Mouse (Mus musculus) ES-E14 (cell line): ENCODE measurements at regions not wholly inside any gene's neighbourhood (a gene's known extent, or its start where the extent isn't known, plus 50 kb on each side); places are given as distances from the start of the nearest gene placed in this dataset.
"Not testable (repeated sequence)": the region's sequence is repeated elsewhere in the genome, so short reads cannot be mapped to it uniquely, and the experiment has no call there.

ENCODE experiments used
- DNase-seq: peaks from one replicate; pipeline ENCODE4 v3.0.0-alpha.2; 2013; ENCODE audit warnings: low read depth, low spot score
- H3K27ac ChIP-seq: 2 replicates; pipeline ENCODE4 v1.5.1; 2012; ENCODE audit warnings: low read depth, mild to moderate bottlenecking, low read length, moderate library complexity, mixed read lengths; ENCODE audit not compliant: poor library complexity, insufficient read depth, severe bottlenecking
- H3K36me3 ChIP-seq: 2 replicates; pipeline ENCODE4 v1.6.1; 2012; ENCODE audit warnings: mild to moderate bottlenecking, low read length, moderate library complexity, mixed read lengths; ENCODE audit not compliant: control insufficient read depth, poor library complexity, insufficient read depth, severe bottlenecking
- H3K4me1 ChIP-seq, 2 experiments: fragments of 150-350 bp in 1 of 2; sonication (generic) in 1 of 2; 2 replicates each; pipeline ENCODE4 v1.6.1; 2012; ENCODE audit warnings: low read length in 2 of 2, mild to moderate bottlenecking in 1 of 2, mixed read lengths in 1 of 2; ENCODE audit not compliant: control insufficient read depth in 2 of 2, insufficient read depth in 2 of 2, poor library complexity in 1 of 2
- H3K4me3 ChIP-seq, 2 experiments: fragments of 150-350 bp in 1 of 2; sonication (generic) in 1 of 2; 2 replicates each; pipeline ENCODE4 v1.5.1; 2012; ENCODE audit warnings: low read length in 2 of 2, low read depth in 1 of 2, mild to moderate bottlenecking in 1 of 2, mixed read lengths in 1 of 2; ENCODE audit not compliant: insufficient read depth in 1 of 2, poor library complexity in 1 of 2, severe bottlenecking in 1 of 2
- H3K9ac ChIP-seq: 2 replicates; pipeline ENCODE4 v1.6.1; 2012; ENCODE audit warnings: low read depth, mild to moderate bottlenecking, low read length, mixed read lengths; ENCODE audit not compliant: poor library complexity, insufficient read depth, severe bottlenecking
- H3K9me3 ChIP-seq: fragments of 150-350 bp; sonication (generic); 2 replicates; pipeline ENCODE4 v1.6.1; 2012; ENCODE audit warnings: low read depth, mild to moderate bottlenecking, low read length; ENCODE audit not compliant: control insufficient read depth, insufficient read depth
- CHD2 ChIP-seq: IDR thresholded peaks from 2 replicates; pipeline ENCODE4 v1.6.1; 2014; ENCODE audit warnings: mild to moderate bottlenecking, low read depth, low read length, inconsistent platforms
- HCFC1 ChIP-seq: IDR thresholded peaks from 2 replicates; pipeline ENCODE4 v1.6.1; 2012; ENCODE audit warnings: low read length, inconsistent platforms, borderline replicate concordance; ENCODE audit not compliant: insufficient read depth
- MAFK ChIP-seq: IDR thresholded peaks from 2 replicates; pipeline ENCODE4 v1.6.1; 2014; ENCODE audit warnings: mild to moderate bottlenecking, low read depth, low read length, inconsistent platforms; ENCODE audit not compliant: insufficient read depth
- ZC3H11A ChIP-seq: IDR thresholded peaks from 2 replicates; pipeline ENCODE4 v1.6.1; 2012; ENCODE audit warnings: low read depth, mild to moderate bottlenecking, inconsistent platforms, low read length, borderline replicate concordance
- ZNF384 ChIP-seq: IDR thresholded peaks from 2 replicates; pipeline ENCODE4 v1.6.1; 2012; ENCODE audit warnings: low read depth, low read length, inconsistent platforms
- in situ Hi-C, 2 experiments: fragments of 600-800 bp; cut with MboI; formaldehyde crosslinking; loops; one replicate each; pipeline ENCODE4 v1.15.1; 2025; ENCODE audit warnings: low sequenced_read_pairs in 2 of 2, inconsistent platforms in 1 of 2; ENCODE audit not compliant: unreplicated experiment in 2 of 2

DNA sequence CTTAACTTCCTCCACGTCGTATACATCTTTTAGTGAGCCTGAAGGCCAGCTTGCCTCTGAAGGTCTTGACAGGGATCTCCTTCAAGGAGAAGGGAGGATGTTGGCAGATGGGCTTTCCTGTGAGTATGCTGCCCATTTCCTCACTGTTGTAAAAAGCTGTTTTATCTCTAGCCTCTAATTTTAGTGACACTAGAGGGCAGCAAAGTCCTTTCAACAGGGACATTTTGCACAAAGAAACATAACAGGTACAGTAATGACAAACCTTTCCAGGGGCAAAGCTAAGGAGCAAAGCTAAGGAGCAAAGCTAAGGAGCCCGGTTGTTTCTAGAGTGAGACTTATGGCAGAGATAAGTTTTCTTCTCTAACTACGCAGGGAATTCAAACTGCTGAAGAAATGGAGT lies 59.0 kb upstream of the Kbtbd8 start:
- Histone ChIP-seq H3K4me1 (no peaks in the 10 kb centered on the region), H3K9ac (no peak overlapping the region), H3K27ac (no peak overlapping the region), H3K36me3 (no peaks in the 10 kb centered on the region), H3K4me3 (no peak overlapping the region), H3K9me3 (no peaks in the 10 kb centered on the region)
- TF ChIP-seq HCFC1 (no peak), MAFK (no peak), ZC3H11A (peak; percentile 50; the same call in 1 of the 2 replicates)
- DNase-seq, result peak; percentile 21
- in situ Hi-C loops, result no loop called here

DNA sequence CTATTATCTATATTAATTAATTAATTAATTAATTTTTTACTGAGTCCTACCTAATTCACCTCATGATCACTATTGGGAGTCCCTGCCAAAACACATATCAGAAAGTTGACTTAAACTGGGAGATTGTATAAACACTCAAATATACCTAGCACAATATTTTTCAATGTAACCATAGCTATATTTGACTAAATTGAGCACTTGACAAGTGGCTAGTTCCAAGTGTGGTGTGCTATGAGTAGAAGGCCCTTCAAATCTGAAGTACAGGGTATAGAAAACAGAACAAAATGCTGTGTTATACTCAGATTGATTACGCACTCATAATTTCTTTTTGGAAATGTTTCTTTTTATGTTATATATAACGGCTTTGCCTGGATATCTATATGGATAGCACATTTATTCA lies 60.8 kb upstream of the Kbtbd8 start:
- Histone ChIP-seq H3K36me3 (no peaks in the 10 kb centered on the region), H3K9me3 (no peaks in the 10 kb centered on the region), H3K9ac (no peak overlapping the region), H3K4me3 (no peak overlapping the region), H3K27ac (no peak overlapping the region), H3K4me1 (no peaks in the 10 kb centered on the region)
- TF ChIP-seq HCFC1, result no peak
- TF ChIP-seq ZNF384, result no peak
- no peak for TF ChIP-seq ZC3H11A
- no peak for TF ChIP-seq CHD2
- TF ChIP-seq MAFK, result no peak
- no peak for DNase-seq
- in situ Hi-C loops, result no loop called here

GRCm38 (mm10) chr6:95053717-95054382 lies 63.2 kb upstream of the Kbtbd8 start:
- Histone ChIP-seq H3K27ac (no peak overlapping the region), H3K4me3 (no peak overlapping the region), H3K9ac (no peak overlapping the region), H3K9me3 (no peaks in the 10 kb centered on the region), H3K4me1 (no peaks in the 10 kb centered on the region), H3K36me3 (no peaks in the 10 kb centered on the region)
- in situ Hi-C loops, result no loop called here
- TF ChIP-seq CHD2 (no peak), ZC3H11A (no peak), ZNF384 (no peak), HCFC1 (no peak), MAFK (no peak)
- DNase-seq, result no peak

DNA sequence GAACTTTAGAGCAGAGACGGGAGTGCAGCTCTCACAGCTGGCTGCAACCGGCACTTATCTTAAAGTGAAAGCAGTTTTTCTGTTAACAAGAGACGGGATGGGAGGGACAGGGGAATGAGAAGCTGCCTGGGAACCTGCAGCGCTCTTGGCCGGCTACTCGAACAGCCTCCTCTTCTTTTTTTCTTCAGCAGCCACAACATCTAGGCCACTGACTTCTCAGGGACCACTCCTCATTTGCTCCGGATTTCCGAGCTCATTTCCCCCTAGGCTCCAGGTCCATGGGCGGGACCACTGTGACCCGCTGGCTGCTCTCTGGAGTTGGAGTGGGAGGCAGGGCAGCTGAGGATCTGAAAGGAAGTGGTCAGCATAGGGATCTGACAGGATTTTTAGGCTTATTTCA lies 75.7 kb upstream of the Kbtbd8 start:
- H3K9me3 ChIP-seq, in situ Hi-C loops, H3K36me3 ChIP-seq: not testable (repeated sequence)

GRCm38 (mm10) chr6:95024239-95024638 lies 92.8 kb upstream of the Kbtbd8 start:
- in situ Hi-C loops, result no loop called here
- TF ChIP-seq MAFK (no peak), CHD2 (no peak), ZC3H11A (no peak), HCFC1 (no peak), ZNF384 (no peak)
- Histone ChIP-seq H3K27ac (no peak overlapping the region), H3K4me3 (no peak overlapping the region), H3K4me1 (no peaks in the 10 kb centered on the region), H3K9ac (no peak overlapping the region), H3K36me3 (no peaks in the 10 kb centered on the region), H3K9me3 (no peaks in the 10 kb centered on the region)
- DNase-seq, result no peak

More for the DNA sequence above, 75.7 kb upstream of the Kbtbd8 start:
- H3K4me3 ChIP-seq, H3K27ac ChIP-seq, H3K4me1 ChIP-seq, H3K9ac ChIP-seq, DNase-seq: not testable (repeated sequence)
